In genomic region chr14:109035171-109035570, GRCm38 (mm10) we compare ENCODE assay signal across 23 mouse cellular contexts.
"Had no signal": no experiment of that assay in that cellular context is flagged by ENCODE, and none has a peak within 500 bp of the region (broad histone marks: within the 10 kb centered on the region; RNA-seq: fewer than 3 reads in every experiment).

No protein-coding gene starts in this region.

- DNase-seq: liver, embryonic 13.5 days; liver, postnatal 0 days; lung, adult 2 months; lung, postnatal 14 days; lung, postnatal 36 days; retina, postnatal 1 day; right cerebral cortex, adult 18-20 months; right cerebral cortex, postnatal 25 days; right cerebral cortex, postnatal 4 days; spleen, adult 18-20 months; thymus, adult 18-20 months; thymus, postnatal 14 days; thymus, postnatal 36 days had no signal

- ATAC-seq: liver, postnatal 0 days; lung, postnatal 0 days; midbrain, embryonic 16.5 days had no signal

- H3K36me3 ChIP-seq: liver, embryonic 13.5 days; liver, embryonic 15.5 days; lung, embryonic 15.5 days; neural tube, embryonic 13.5 days; neural tube, embryonic 15.5 days had no signal

- H3K27ac ChIP-seq: liver, embryonic 13.5 days; liver, embryonic 15.5 days; lung, embryonic 15.5 days; macrophage; neural tube, embryonic 13.5 days; neural tube, embryonic 15.5 days had no signal

- H3K9ac ChIP-seq: liver, embryonic 13.5 days; liver, embryonic 15.5 days; liver, postnatal 0 days; lung, embryonic 15.5 days; neural tube, embryonic 13.5 days; neural tube, embryonic 15.5 days had no signal

- H3K27me3 ChIP-seq: liver, embryonic 13.5 days; liver, embryonic 15.5 days; lung, embryonic 15.5 days; megakaryocyte, embryonic 14.5 days; neural tube, embryonic 13.5 days; neural tube, embryonic 15.5 days had no signal

- H3K4me1 ChIP-seq: liver, embryonic 13.5 days; liver, embryonic 15.5 days; lung, embryonic 15.5 days; megakaryocyte, embryonic 14.5 days; neural tube, embryonic 13.5 days; neural tube, embryonic 15.5 days had no signal

- H3K4me2 ChIP-seq: liver, embryonic 11.5 days; liver, embryonic 13.5 days; liver, embryonic 15.5 days; lung, embryonic 15.5 days; neural tube, embryonic 13.5 days; neural tube, embryonic 15.5 days had no signal

- H3K9me3 ChIP-seq: liver, embryonic 15.5 days; lung, embryonic 15.5 days; neural tube, embryonic 13.5 days; neural tube, embryonic 15.5 days had no signal

- H3K4me3 ChIP-seq: liver, embryonic 13.5 days; liver, embryonic 15.5 days; lung, embryonic 15.5 days; megakaryocyte, embryonic 14.5 days; myocyte; neural tube, embryonic 13.5 days; neural tube, embryonic 15.5 days had no signal
